Mouse (Mus musculus) myocyte (in vitro differentiated cells): ENCODE results near the gene Ccdc36. TPM values are rescaled to one million over a fixed set of nuclear protein-coding genes. Genes with fewer than 3 reads are reported as not detected.

Source experiments
- H3K27me3 ChIP-seq: one replicate; pipeline ENCODE4 v1.6.1; 2011; ENCODE audit not compliant: control insufficient read depth, insufficient read depth, insufficient read length
- H3K36me3 ChIP-seq: one replicate; pipeline ENCODE4 v1.6.1; 2011; ENCODE audit not compliant: control insufficient read depth, insufficient read depth
- H3K4me2 ChIP-seq: one replicate; pipeline ENCODE4 v1.6.1; 2011; ENCODE audit warnings: low read depth, control low read depth
- H3K4me3 ChIP-seq: one replicate; pipeline ENCODE4 v1.5.1; 2011; ENCODE audit warnings: mild to moderate bottlenecking, control low read depth, moderate library complexity
- H3K79me2 ChIP-seq: one replicate; pipeline ENCODE4 v1.6.1; 2011; ENCODE audit not compliant: control insufficient read depth, insufficient read depth
- H3ac ChIP-seq: one replicate; pipeline ENCODE4 v1.6.1; 2011; ENCODE audit not compliant: control insufficient read depth, insufficient read length
- CEBPB ChIP-seq: IDR thresholded peaks from 2 replicates; pipeline ENCODE4 v1.6.1; 2011; ENCODE audit warnings: mild to moderate bottlenecking, moderate library complexity; ENCODE audit not compliant: poor library complexity, insufficient read depth, severe bottlenecking
- E2F4 ChIP-seq: IDR thresholded peaks from one replicate; pipeline ENCODE4 v1.6.1; 2011; ENCODE audit warnings: mild to moderate bottlenecking, control low read depth, moderate library complexity; ENCODE audit not compliant: insufficient read depth
- MAX ChIP-seq: IDR thresholded peaks from one replicate; pipeline ENCODE4 v1.6.1; 2011; ENCODE audit warnings: low read depth, mild to moderate bottlenecking, control low read depth
- MYOD1 ChIP-seq, 3 experiments: IDR thresholded peaks; one replicate each; pipeline ENCODE4 v1.6.1; 2011; ENCODE audit warnings: control low read depth in 2 of 3, low read depth in 2 of 3, mild to moderate bottlenecking in 2 of 3, moderate library complexity in 1 of 3; ENCODE audit not compliant: insufficient read length in 2 of 3, control insufficient read depth in 1 of 3
- MYOG ChIP-seq, 3 experiments: IDR thresholded peaks; one replicate each; pipeline ENCODE4 v1.6.1; 2011; ENCODE audit warnings: control low read depth in 2 of 3, low read depth in 2 of 3, mild to moderate bottlenecking in 2 of 3; ENCODE audit not compliant: insufficient read length in 2 of 3, control insufficient read depth in 1 of 3, insufficient read depth in 1 of 3
- POLR2A ChIP-seq: IDR thresholded peaks from one replicate; pipeline ENCODE4 v1.6.1; 2011; ENCODE audit warnings: low read depth, mild to moderate bottlenecking, control low read depth, moderate library complexity; ENCODE audit not compliant: insufficient read length
- POLR2AphosphoS2 ChIP-seq: IDR thresholded peaks from one replicate; pipeline ENCODE4 v1.6.1; 2011; ENCODE audit warnings: low read depth, control low read depth; ENCODE audit not compliant: insufficient read length
- REST ChIP-seq: IDR thresholded peaks from one replicate; pipeline ENCODE4 v1.6.1; 2011; ENCODE audit warnings: mild to moderate bottlenecking, control low read depth, moderate library complexity; ENCODE audit not compliant: insufficient read depth, insufficient read length
- SRF ChIP-seq: IDR thresholded peaks from one replicate; pipeline ENCODE4 v1.6.1; 2011; ENCODE audit warnings: low read depth; ENCODE audit not compliant: control insufficient read depth, insufficient read length
- TCF12 ChIP-seq: IDR thresholded peaks from one replicate; pipeline ENCODE4 v1.6.1; 2011; ENCODE audit warnings: mild to moderate bottlenecking, control low read depth; ENCODE audit not compliant: poor library complexity, insufficient read depth, severe bottlenecking
- TCF3 ChIP-seq: IDR thresholded peaks from one replicate; pipeline ENCODE4 v1.6.1; 2011; ENCODE audit warnings: low read depth, control low read depth; ENCODE audit not compliant: insufficient read length
- USF1 ChIP-seq: IDR thresholded peaks from one replicate; pipeline ENCODE4 v1.6.1; 2011; ENCODE audit warnings: low read depth, mild to moderate bottlenecking, control low read depth, moderate library complexity
- polyA plus RNA-seq: library from polyadenylated mRNA; unstranded; fragments of >200 nt; fragmentation: generic; extraction: Trizol; gene quantifications from one replicate; pipeline ENCODE4 v1.2.1, GENCODE M21; 2012; ENCODE audit warnings: missing spikeins

The Ccdc36 gene
- polyA plus RNA-seq, 1 experiment, result not detected

DNA sequence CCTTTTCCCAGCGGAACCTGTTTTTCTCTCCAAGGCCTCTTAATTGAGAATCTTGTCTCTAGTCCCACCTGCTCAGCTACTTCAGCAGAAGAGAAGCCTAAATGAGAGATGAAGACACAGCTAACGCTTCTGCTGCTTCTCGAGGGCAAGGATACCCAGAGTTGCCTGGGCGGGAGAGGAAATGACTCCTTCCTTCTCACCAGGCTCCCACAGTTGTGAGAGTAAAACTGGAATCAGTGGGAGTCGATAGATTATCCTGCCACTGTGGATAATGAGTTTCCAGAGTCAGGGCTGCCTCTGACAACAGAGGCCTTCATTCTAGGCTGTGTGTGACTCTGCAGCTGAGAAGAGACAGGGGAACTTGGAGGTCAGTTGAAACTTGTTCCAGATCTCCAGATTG lies 12.2 kb upstream of the Ccdc36 start:
- H3K27me3 ChIP-seq, result peaks cover 30% of the 10 kb centered on the region
- H3ac ChIP-seq, result no peak overlapping the region
- H3K4me2 ChIP-seq, result no peak overlapping the region
- H3K36me3 ChIP-seq, result no peaks in the 10 kb centered on the region
- H3K79me2 ChIP-seq, result no peaks in the 10 kb centered on the region
- TF ChIP-seq CEBPB (no peak), TCF3 (no peak), POLR2AphosphoS2 (no peak), POLR2A (no peak), MYOG (IDR thresholded peaks at IDR 0.05; ENCODE audit: control insufficient read depth in 1 of 3, insufficient read depth in 1 of 3, insufficient read length in 2 of 3, low read depth in 2 of 3) (no peak), MAX (no peak), SRF (no peak), E2F4 (no peak), REST (no peak), TCF12 (no peak), USF1 (no peak), MYOD1 (IDR thresholded peaks at IDR 0.05; ENCODE audit: control insufficient read depth in 1 of 3, insufficient read length in 2 of 3, low read depth in 2 of 3) (no peak)
- no peak overlapping the region for H3K4me3 ChIP-seq

DNA sequence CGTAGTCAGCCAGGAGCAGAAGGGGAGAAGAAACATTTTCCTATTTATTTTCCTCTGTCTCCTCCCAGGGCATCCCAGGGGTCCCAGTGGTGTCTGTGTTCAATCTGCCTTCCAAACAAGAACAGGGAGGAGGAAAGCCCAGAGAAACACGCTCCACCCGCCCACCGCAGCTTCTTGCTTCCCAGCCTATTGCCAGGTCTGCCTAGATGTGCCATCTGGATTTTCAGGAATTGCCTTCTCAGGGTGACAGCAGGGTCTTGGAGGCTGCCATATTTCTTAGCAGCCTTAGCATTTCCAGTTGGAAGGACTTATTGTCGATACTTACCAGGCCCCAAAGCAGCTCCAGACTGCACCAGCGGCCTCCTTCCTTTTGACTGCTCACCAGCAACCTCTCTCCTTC lies 10.9 kb upstream of the Ccdc36 start:
- no peaks in the 10 kb centered on the region for H3K79me2 ChIP-seq
- TF ChIP-seq CEBPB (no peak), MYOD1 (IDR thresholded peaks at IDR 0.05; ENCODE audit: control insufficient read depth in 1 of 3, insufficient read length in 2 of 3, low read depth in 2 of 3) (no peak), REST (no peak), E2F4 (no peak)
- H3K27me3 ChIP-seq, result peaks cover 20% of the 10 kb centered on the region
- H3ac ChIP-seq, result no peak overlapping the region
- no peaks in the 10 kb centered on the region for H3K36me3 ChIP-seq
- H3K4me3 ChIP-seq, result no peak overlapping the region
- H3K4me2 ChIP-seq, result no peak overlapping the region

DNA sequence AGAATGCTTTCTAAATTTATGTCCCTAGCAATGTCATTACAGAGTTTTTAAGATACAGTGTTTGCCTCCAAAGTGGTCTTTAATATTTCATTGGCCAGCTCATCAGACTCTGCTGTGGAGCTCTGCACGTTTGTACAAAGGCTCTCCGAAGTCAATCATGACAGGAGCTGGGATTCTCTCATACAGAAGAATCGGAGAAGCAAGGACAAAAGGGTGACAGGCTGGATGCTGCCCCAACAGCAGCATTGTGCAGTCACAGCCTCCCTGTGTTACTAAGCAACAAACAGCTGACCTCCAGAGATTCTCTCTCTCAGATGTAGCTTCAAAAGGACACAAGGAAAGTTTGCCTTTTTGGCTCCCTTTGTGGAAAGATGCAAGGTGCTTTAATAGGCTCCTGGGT lies 7.9 kb upstream of the Ccdc36 start, which contains the start of gene BC048562:
Gene BC048562, plus strand, starts transcription at position 301 of the 400 bp plus-strand sequence.
- no peak within 1 kb of the TSS for H3ac ChIP-seq
- H3K36me3 ChIP-seq, result no peaks in the 10 kb centered on the region
- H3K4me3 ChIP-seq, result no peak within 1 kb of the TSS
- no peak within 1 kb of the TSS for H3K4me2 ChIP-seq
- H3K27me3 ChIP-seq, result peaks cover 20% of the 10 kb centered on the region
- H3K79me2 ChIP-seq, result no peaks in the 10 kb centered on the region
- TF ChIP-seq SRF (no peak), POLR2AphosphoS2 (no peak), REST (no peak), TCF3 (no peak), POLR2A (no peak)

DNA sequence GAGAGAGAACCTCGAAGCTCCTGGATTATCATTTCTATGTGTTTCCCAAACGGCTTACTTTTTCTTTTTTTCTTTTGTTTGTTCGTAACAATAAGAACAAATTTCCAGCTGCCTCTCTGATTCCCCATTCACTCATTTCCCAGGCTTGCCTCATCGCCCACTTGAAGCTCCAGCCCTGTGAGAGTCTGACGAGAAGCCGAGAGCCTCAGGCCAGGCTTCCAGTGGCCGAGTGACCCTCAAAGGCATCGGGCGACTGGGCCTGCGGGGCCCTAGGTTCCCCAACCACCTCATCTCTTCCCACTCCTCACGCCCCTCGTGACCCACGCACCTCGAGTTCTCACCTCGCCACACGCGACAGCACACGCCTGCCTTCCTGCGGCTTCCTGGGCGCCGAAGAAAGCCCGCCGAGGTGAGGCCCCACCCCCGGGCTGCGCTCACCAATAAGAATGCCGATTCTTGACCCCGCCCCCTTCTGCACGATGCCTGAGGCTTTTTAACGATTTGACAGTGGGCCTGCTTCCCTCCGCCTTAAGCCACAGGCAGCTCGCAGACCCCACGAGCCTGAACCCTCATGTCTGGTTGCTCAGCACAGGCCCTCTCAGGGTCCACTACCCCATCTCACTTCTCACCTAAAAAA lies 3.3 kb upstream of the Ccdc36 start:
- no peak for TF ChIP-seq POLR2AphosphoS2
- Histone ChIP-seq H3ac (no peak overlapping the region), H3K4me2 (no peak overlapping the region), H3K27me3 (peaks cover 8% of the 10 kb centered on the region), H3K4me3 (no peak overlapping the region), H3K79me2 (no peaks in the 10 kb centered on the region), H3K36me3 (no peaks in the 10 kb centered on the region)

DNA sequence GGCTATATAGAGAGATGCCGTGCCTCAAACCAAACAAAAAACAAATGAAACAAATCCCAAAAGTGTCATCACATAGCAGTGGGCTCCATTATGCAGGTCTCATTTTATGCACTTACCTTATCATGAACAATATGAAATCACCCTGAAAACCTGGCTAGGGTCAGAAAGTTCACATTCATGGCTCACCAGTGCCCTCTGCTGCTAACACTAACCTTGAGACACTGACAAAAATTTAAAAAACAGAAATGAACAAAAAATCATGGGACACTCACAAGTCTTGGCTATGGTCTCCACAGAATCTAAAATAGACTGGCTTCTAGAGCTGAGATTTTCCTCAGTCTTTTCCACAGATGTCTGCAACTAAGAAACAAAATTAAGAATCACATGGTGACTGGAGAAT lies 16.1 kb downstream of the Ccdc36 start:
- no peak overlapping the region for H3ac ChIP-seq
- no peak overlapping the region for H3K4me2 ChIP-seq
- no peak overlapping the region for H3K4me3 ChIP-seq
- H3K36me3 ChIP-seq, result no peaks in the 10 kb centered on the region
- TF ChIP-seq TCF3, result no peak
- no peak for TF ChIP-seq MAX
- no peak for TF ChIP-seq E2F4
- TF ChIP-seq CEBPB, result no peak
- TF ChIP-seq REST, result no peak
- TF ChIP-seq MYOG (IDR thresholded peaks at IDR 0.05; ENCODE audit: control insufficient read depth in 1 of 3, insufficient read depth in 1 of 3, insufficient read length in 2 of 3, low read depth in 2 of 3), result no peak
- H3K27me3 ChIP-seq, result no peaks in the 10 kb centered on the region
- H3K79me2 ChIP-seq, result no peaks in the 10 kb centered on the region
